Comparison of ENCODE assay signal across 8 mouse cellular contexts in the genomic region with DNA sequence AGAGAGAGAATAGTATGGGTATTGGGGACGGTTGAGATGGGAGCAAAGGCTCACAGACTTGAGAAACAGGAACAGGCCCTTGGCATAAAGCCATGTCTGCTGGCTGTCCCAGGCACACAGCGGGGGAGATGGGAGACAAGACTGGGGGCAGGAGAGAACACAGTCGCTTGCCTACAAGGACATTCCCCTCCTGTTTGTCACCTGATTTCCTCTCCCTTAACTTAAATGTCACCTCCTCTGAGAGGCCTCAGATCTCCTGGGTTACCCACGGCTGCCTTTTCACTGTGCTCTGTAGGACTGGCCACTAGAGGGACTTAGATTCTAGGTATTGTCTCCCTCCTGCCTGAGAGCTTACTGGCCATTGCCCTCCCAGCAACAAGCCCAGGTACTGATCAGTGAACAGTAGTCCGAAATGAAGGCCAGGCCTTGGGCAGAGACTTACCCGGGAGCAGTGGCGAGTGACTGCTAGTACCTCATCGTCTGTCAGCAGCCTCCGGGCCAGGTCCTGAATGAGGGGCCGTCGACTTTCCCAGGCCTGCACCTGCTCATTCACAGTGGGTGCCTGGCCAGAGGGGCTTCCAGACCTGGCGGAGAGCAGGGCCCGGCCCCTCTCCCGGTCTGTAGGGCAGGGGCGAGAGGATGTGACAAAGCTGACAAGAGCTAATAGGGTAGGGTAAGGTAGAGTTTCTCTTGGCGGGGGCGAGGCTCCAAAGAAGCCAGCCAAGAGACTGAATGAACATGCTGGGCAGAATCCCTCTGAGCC. TPM values are rescaled to one million over a fixed set of nuclear protein-coding genes. Genes with fewer than 3 reads are reported as not detected.
DNase-seq lines count a peak whose midpoint lies in the region; ATAC-seq and TF ChIP-seq lines count a peak whose summit lies in the region.

No protein-coding gene starts in this region.

- no peak overlapping the region for H3K27ac ChIP-seq in liver, embryonic 11.5 days (ENCODE audit: low read depth, low read length)
- H3K27ac ChIP-seq in liver, embryonic 12.5 days, result no peak overlapping the region
- no peak overlapping the region for H3K27ac ChIP-seq in thymus, adult 2 months (ENCODE audit: control insufficient read depth, insufficient read depth, low read length)

- 0 out of 2 replicates have a peak overlapping the region, but pooled peaks have one; percentile 1 for H3K4me3 ChIP-seq in liver, embryonic 11.5 days (ENCODE audit: low read depth, low read length)
- H3K4me3 ChIP-seq in liver, embryonic 12.5 days, result no peak overlapping the region
- H3K4me3 ChIP-seq in myocyte, result no peak overlapping the region
- no peak overlapping the region for H3K4me3 ChIP-seq in thymus, adult 2 months (ENCODE audit: control insufficient read depth, insufficient read depth, low read length)

- no peak overlapping the region for H3K4me2 ChIP-seq in liver, embryonic 11.5 days
- H3K4me2 ChIP-seq in liver, embryonic 12.5 days, result no peak overlapping the region
- no peak overlapping the region for H3K4me2 ChIP-seq in myocyte (ENCODE audit: low read depth)

- no peaks in the 10 kb centered on the region for H3K79me2 ChIP-seq in myocyte (ENCODE audit: control insufficient read depth, insufficient read depth)

- H3K4me1 ChIP-seq in liver, embryonic 11.5 days (replicated peaks; ENCODE audit: control insufficient read depth, insufficient read depth, low read length), result peaks cover 8% of the 10 kb centered on the region; the same call in 1 of the 2 replicates
- peaks cover 23% of the 10 kb centered on the region for H3K4me1 ChIP-seq in liver, embryonic 12.5 days
- H3K4me1 ChIP-seq in thymus, adult 2 months (replicated peaks; ENCODE audit: control insufficient read depth, insufficient read depth, low read length), result peaks cover 6% of the 10 kb centered on the region; the same call in 1 of the 2 replicates

- no peak for TF ChIP-seq POLR2A in myocyte (IDR thresholded peaks at IDR 0.05; ENCODE audit: insufficient read length, low read depth)
- no peak for TF ChIP-seq POLR2A in thymus, adult 2 months (IDR thresholded peaks at IDR 0.05; ENCODE audit: control insufficient read depth, extremely low read depth, insufficient read depth, low read length, poor library complexity)

- WGBS in liver, embryonic 11.5 days, result 59% methylated on average over 17 of the region's 17 CpGs
- WGBS in liver, embryonic 12.5 days (ENCODE audit: insufficient replicate concordance), result 55% methylated on average over 17 of the region's 17 CpGs
- 61% methylated on average over 17 of the region's 17 CpGs for WGBS in thymus, adult 2 months

- no peak overlapping the region for H3K9ac ChIP-seq in liver, embryonic 11.5 days (ENCODE audit: low read depth, low read length)
- H3K9ac ChIP-seq in liver, embryonic 12.5 days, result no peak overlapping the region

- H3K27me3 ChIP-seq in liver, embryonic 11.5 days (replicated peaks; ENCODE audit: control insufficient read depth, insufficient read depth, low read length), result peaks cover 6% of the 10 kb centered on the region
- peaks cover 34% of the 10 kb centered on the region for H3K27me3 ChIP-seq in liver, embryonic 12.5 days (replicated peaks)
- no peaks in the 10 kb centered on the region for H3K27me3 ChIP-seq in myocyte (ENCODE audit: control insufficient read depth, insufficient read depth, insufficient read length)
- no peaks in the 10 kb centered on the region for H3K27me3 ChIP-seq in thymus, adult 2 months (ENCODE audit: control insufficient read depth, insufficient read depth, low read length)

- peak; percentile 53 for DNase-seq in embryo, embryonic 11 days
- DNase-seq in embryo, embryonic 10.5 days (ENCODE audit: low spot score), result no peak
- DNase-seq in liver, embryonic 11.5 days (ENCODE audit: low spot score), result no peak
- peak; percentile 58 for DNase-seq in adipocyte (ENCODE audit: low spot score)
- DNase-seq in thymus, adult 2 months, result no peak
- no peak for DNase-seq in frontal cortex, adult 2 months (ENCODE audit: extremely low spot score in 1 of 2, low spot score in 1 of 2)

- ATAC-seq in liver, embryonic 11.5 days (replicated peaks; ENCODE audit: low FRiP score), result no peak
- ATAC-seq in liver, embryonic 12.5 days, result no peak

- TF ChIP-seq CTCF in thymus, adult 2 months (IDR thresholded peaks at IDR 0.05; ENCODE audit: borderline replicate concordance, control insufficient read depth, extremely low read depth, insufficient read depth, low read length, poor library complexity), result no peak

- H3K36me3 ChIP-seq in liver, embryonic 11.5 days (ENCODE audit: control insufficient read depth, insufficient read depth, low read length), result no peaks in the 10 kb centered on the region; the same call in 1 of the 2 replicates
- peaks cover 3% of the 10 kb centered on the region for H3K36me3 ChIP-seq in liver, embryonic 12.5 days
- no peaks in the 10 kb centered on the region for H3K36me3 ChIP-seq in myocyte (ENCODE audit: control insufficient read depth, insufficient read depth)
- no peaks in the 10 kb centered on the region for H3K36me3 ChIP-seq in thymus, adult 2 months (ENCODE audit: control insufficient read depth, insufficient read depth, low read length)

- no peak overlapping the region for H3ac ChIP-seq in myocyte (ENCODE audit: control insufficient read depth, insufficient read length)

- no peaks in the 10 kb centered on the region for H3K9me3 ChIP-seq in liver, embryonic 11.5 days (ENCODE audit: control insufficient read depth, low read length)
- no peaks in the 10 kb centered on the region for H3K9me3 ChIP-seq in liver, embryonic 12.5 days (replicated peaks)

TF ChIP-seq in myocyte, 11 proteins besides CTCF, POLR2A, EP300 and RAD21:
- peak; percentile 30 for TF ChIP-seq POLR2AphosphoS2 (IDR thresholded peaks at IDR 0.05; ENCODE audit: insufficient read length, low read depth)
- no peak for TF ChIP-seq MYOD1 (IDR thresholded peaks at IDR 0.05; ENCODE audit: control insufficient read depth in 1 of 3, insufficient read length in 2 of 3, low read depth in 2 of 3)

RNA-seq across cellular contexts. Expression of gene Pdzd7, which starts 12.8 kb away (rescaled TPM):
- 0.09 TPM in 1 of 2 replicates, not detected in the other for polyA plus RNA-seq in liver, embryonic 11.5 days (2014; fragmentation: Nextera tagmentation; extraction: Ambion mirVana)
- polyA plus RNA-seq in liver, embryonic 12.5 days (2016; fragmentation: Nextera tagmentation; extraction: Ambion mirVana), result not detected in 2 replicates
- 5.0 TPM for polyA plus RNA-seq in myocyte (2012; fragmentation: generic; extraction: Trizol)
- polyA plus RNA-seq in thymus, adult 2 months (2012; rRNA removed), result 0.33 and 0.47 TPM in 2 replicates
- 7.6 and 7.7 TPM in 2 replicates for polyA plus RNA-seq in frontal cortex, adult 2 months (2012; rRNA removed)

RNA-seq across cellular contexts. Expression of gene Sfxn3, which starts 14.6 kb away (rescaled TPM):
- polyA plus RNA-seq in liver, embryonic 11.5 days (2014; fragmentation: Nextera tagmentation; extraction: Ambion mirVana), result 6.3 and 6.8 TPM in 2 replicates
- polyA plus RNA-seq in liver, embryonic 12.5 days (2016; fragmentation: Nextera tagmentation; extraction: Ambion mirVana), result 4.1 TPM in 2 replicates
- 43.4 TPM for polyA plus RNA-seq in myocyte (2012; fragmentation: generic; extraction: Trizol)
- 46.9 and 61.1 TPM in 2 replicates for polyA plus RNA-seq in thymus, adult 2 months (2012; rRNA removed)
- 103 and 108 TPM in 2 replicates for polyA plus RNA-seq in frontal cortex, adult 2 months (2012; rRNA removed)

RNA-seq across cellular contexts. Expression of gene Lzts2, which starts 18.5 kb away (rescaled TPM):
- 28.6 and 31.4 TPM in 2 replicates for polyA plus RNA-seq in liver, embryonic 11.5 days (2014; fragmentation: Nextera tagmentation; extraction: Ambion mirVana)
- polyA plus RNA-seq in liver, embryonic 12.5 days (2016; fragmentation: Nextera tagmentation; extraction: Ambion mirVana), result 18.3 and 19.6 TPM in 2 replicates
- polyA plus RNA-seq in myocyte (2012; fragmentation: generic; extraction: Trizol), result 66.1 TPM
- 37.6 and 41.2 TPM in 2 replicates for polyA plus RNA-seq in thymus, adult 2 months (2012; rRNA removed)
- polyA plus RNA-seq in frontal cortex, adult 2 months (2012; rRNA removed), result 34.7 and 37.1 TPM in 2 replicates

RNA-seq across cellular contexts. Expression of gene Mrpl43, which starts 26.5 kb away (rescaled TPM):
- polyA plus RNA-seq in liver, embryonic 11.5 days (2014; fragmentation: Nextera tagmentation; extraction: Ambion mirVana), result 62.2 and 65.3 TPM in 2 replicates
- polyA plus RNA-seq in liver, embryonic 12.5 days (2016; fragmentation: Nextera tagmentation; extraction: Ambion mirVana), result 45.8 and 47.6 TPM in 2 replicates
- polyA plus RNA-seq in myocyte (2012; fragmentation: generic; extraction: Trizol), result 81.3 TPM
- polyA plus RNA-seq in thymus, adult 2 months (2012; rRNA removed), result 121 and 137 TPM in 2 replicates
- 73.3 and 80.2 TPM in 2 replicates for polyA plus RNA-seq in frontal cortex, adult 2 months (2012; rRNA removed)

RNA-seq across cellular contexts. Expression of gene Twnk, which starts 27.3 kb away (rescaled TPM):
- polyA plus RNA-seq in liver, embryonic 11.5 days (2014; fragmentation: Nextera tagmentation; extraction: Ambion mirVana), result 24.9 and 25.1 TPM in 2 replicates
- 18.5 and 20.9 TPM in 2 replicates for polyA plus RNA-seq in liver, embryonic 12.5 days (2016; fragmentation: Nextera tagmentation; extraction: Ambion mirVana)
- polyA plus RNA-seq in myocyte (2012; fragmentation: generic; extraction: Trizol), result 13.5 TPM
- 11.5 and 11.6 TPM in 2 replicates for polyA plus RNA-seq in thymus, adult 2 months (2012; rRNA removed)
- 10.2 and 11.3 TPM in 2 replicates for polyA plus RNA-seq in frontal cortex, adult 2 months (2012; rRNA removed)

Comparison
In these comparisons a context has a peak if more than half of its experiments do, and no peak if none do; other contexts are left out.
1. DNase-seq: peak in embryo, embryonic 11 days (single experiment) and adipocyte (single experiment); none in embryo, embryonic 10.5 days (single experiment), liver, embryonic 11.5 days (single experiment), thymus, adult 2 months (single experiment) and frontal cortex, adult 2 months (0 of 2).